Mouse (Mus musculus) midbrain, postnatal 0 days (tissue): ENCODE results near the gene BC049715. TPM values are rescaled to one million over a fixed set of nuclear protein-coding genes. Genes with fewer than 3 reads are reported as not detected.

Experiments used
- ATAC-seq: fragments of 200-750 bp; cut with Nextera tagmentation; 2 replicates; pipeline ENCODE4 v1.8.0; 2017; ENCODE audit warnings: moderate number of reproducible peaks, mild to moderate bottlenecking, moderate TSS enrichment, moderate library complexity; ENCODE audit not compliant: low FRiP score
- DNase-seq: peaks from one replicate; pipeline ENCODE4 v3.0.0-alpha.2; 2015; ENCODE audit warnings: low spot score
- H3K27ac ChIP-seq: fragments of 300-500 bp; sonication (generic); 2 replicates; pipeline ENCODE4 v1.5.1; 2014; ENCODE audit warnings: low read depth, mild to moderate bottlenecking, low read length, mixed read lengths
- H3K27me3 ChIP-seq: fragments of 300-500 bp; sonication (generic); 2 replicates; pipeline ENCODE4 v1.6.1; 2014; ENCODE audit warnings: low read length, control low read depth, mixed read lengths; ENCODE audit not compliant: insufficient read depth
- H3K36me3 ChIP-seq: fragments of 300-500 bp; sonication (generic); 2 replicates; pipeline ENCODE4 v1.6.1; 2014; ENCODE audit warnings: low read length, control low read depth, mixed read lengths; ENCODE audit not compliant: insufficient read depth
- H3K4me1 ChIP-seq: fragments of 300-500 bp; sonication (generic); 2 replicates; pipeline ENCODE4 v1.6.1; 2014; ENCODE audit warnings: mild to moderate bottlenecking, control low read depth, antibody characterized with exemption, low read length, mixed read lengths; ENCODE audit not compliant: insufficient read depth
- H3K4me2 ChIP-seq: fragments of 300-500 bp; sonication (generic); 2 replicates; pipeline ENCODE4 v1.6.1; 2014; ENCODE audit warnings: low read depth, mild to moderate bottlenecking, low read length, mixed read lengths; ENCODE audit not compliant: poor library complexity, severe bottlenecking
- H3K4me3 ChIP-seq: fragments of 300-500 bp; sonication (generic); 2 replicates; pipeline ENCODE4 v1.5.1; 2014; ENCODE audit warnings: low read depth, mild to moderate bottlenecking, low read length, moderate library complexity
- H3K9ac ChIP-seq: fragments of 300-500 bp; sonication (generic); replicated peaks from 2 replicates; pipeline ENCODE4 v1.6.1; 2014; ENCODE audit warnings: mild to moderate bottlenecking, low read length, moderate library complexity, mixed read lengths; ENCODE audit not compliant: poor library complexity, severe bottlenecking
- H3K9me3 ChIP-seq: fragments of 300-500 bp; sonication (generic); 2 replicates; pipeline ENCODE4 v1.6.1; 2016; ENCODE audit warnings: low read length, control low read depth
- CTCF ChIP-seq: IDR thresholded peaks from 2 replicates; pipeline ENCODE4 v1.5.1; 2016; ENCODE audit warnings: antibody characterized with exemption, mild to moderate bottlenecking
- WGBS: fragments of 180-500 bp; shearing (Covaris S2); extraction: QIAGEN DNeasy Blood & Tissue Kit; methylation state at CpG from one replicate; pipeline ENCODE4 v1.1.7; 2014; 5-methylcytosine and 5-hydroxymethylcytosine counted together
- polyA plus RNA-seq: library from polyadenylated mRNA; unstranded; fragments of >200 nt; fragmentation: Nextera tagmentation; extraction: Ambion mirVana; gene quantifications from 2 replicates; pipeline ENCODE4 v1.2.1, GENCODE M21; 2015
- total RNA-seq: library from RNA; depleted of rRNA; stranded (reverse); fragments of >200 nt; gene quantifications from 2 replicates; pipeline ENCODE4 v1.2.3, GENCODE M21; 2014

BC049715 gene
- total and polyA plus RNA-seq, 2 experiments from 2014 or later, result 0.33 to 2.3 TPM

GRCm38 (mm10) chr6:136831712-136832111 lies 4.3 kb downstream of the BC049715 start:
- no peak for TF ChIP-seq CTCF
- DNase-seq (no peak), ATAC-seq (no peak)
- H3K9me3 ChIP-seq, result no peaks in the 10 kb centered on the region
- peaks cover 6% of the 10 kb centered on the region; the same call in 1 of the 2 replicates for H3K27me3 ChIP-seq
- peaks cover 4% of the 10 kb centered on the region; the same call in 1 of the 2 replicates for H3K4me1 ChIP-seq
- H3K9ac ChIP-seq, result no peak overlapping the region
- H3K36me3 ChIP-seq, result no peaks in the 10 kb centered on the region
- H3K27ac ChIP-seq, result no peak overlapping the region
- 70% methylated on average over 5 of the region's 5 CpGs for WGBS
- no peak overlapping the region for H3K4me3 ChIP-seq
- no peak overlapping the region for H3K4me2 ChIP-seq

GRCm38 (mm10) chr6:136835352-136835751 lies 7.9 kb downstream of the BC049715 start, which contains the start of gene Smco3:
TSS of gene Smco3 (minus strand) at chr6:136835452.
- ATAC-seq (no peak), DNase-seq (no peak)
- Histone ChIP-seq H3K4me2 (0 out of 2 replicates have a peak within 1 kb of the TSS, but pooled peaks have one; percentile 2), H3K27me3 (peaks cover 6% of the 10 kb centered on the region; the same call in 1 of the 2 replicates), H3K9ac (no peak within 1 kb of the TSS), H3K36me3 (no peaks in the 10 kb centered on the region), H3K4me1 (no peaks in the 10 kb centered on the region), H3K27ac (no peak within 1 kb of the TSS), H3K4me3 (no peak within 1 kb of the TSS), H3K9me3 (no peaks in the 10 kb centered on the region)
- no peak for TF ChIP-seq CTCF
- WGBS, result 53% methylated on average over 4 of the region's 4 CpGs

- no peaks in the 10 kb centered on the region for H3K27me3 ChIP-seq
- DNase-seq (no peak), ATAC-seq (no peak)
- no peak overlapping the region for H3K4me3 ChIP-seq
- no peak overlapping the region for H3K4me2 ChIP-seq
- H3K9me3 ChIP-seq, result no peaks in the 10 kb centered on the region
- WGBS, result 77% methylated on average over 3 of the region's 3 CpGs
- no peak for TF ChIP-seq CTCF
- no peaks in the 10 kb centered on the region for H3K4me1 ChIP-seq
- H3K9ac ChIP-seq, result no peak overlapping the region
- H3K27ac ChIP-seq, result no peak overlapping the region
- no peaks in the 10 kb centered on the region for H3K36me3 ChIP-seq
These were observed 9.9 kb downstream of the BC049715 start for GRCm38 (mm10) chr6:136837323-136837722.

GRCm38 (mm10) chr6:136844903-136845302 lies 17.5 kb downstream of the BC049715 start:
- ATAC-seq (no peak), DNase-seq (no peak)
- no peak overlapping the region for H3K4me2 ChIP-seq
- no peak overlapping the region for H3K27ac ChIP-seq
- 57% methylated on average over 2 of the region's 2 CpGs for WGBS
- no peaks in the 10 kb centered on the region for H3K9me3 ChIP-seq
- TF ChIP-seq CTCF, result no peak
- H3K27me3 ChIP-seq, result no peaks in the 10 kb centered on the region
- no peak overlapping the region for H3K9ac ChIP-seq
- no peaks in the 10 kb centered on the region for H3K4me1 ChIP-seq
- no peak overlapping the region for H3K4me3 ChIP-seq
- H3K36me3 ChIP-seq, result no peaks in the 10 kb centered on the region

- TF ChIP-seq CTCF, result no peak
- Histone ChIP-seq H3K9me3 (no peaks in the 10 kb centered on the region), H3K27me3 (no peaks in the 10 kb centered on the region), H3K36me3 (no peaks in the 10 kb centered on the region), H3K4me3 (no peak overlapping the region), H3K9ac (no peak overlapping the region), H3K27ac (no peak overlapping the region), H3K4me1 (no peaks in the 10 kb centered on the region), H3K4me2 (no peak overlapping the region)
- ATAC-seq (no peak), DNase-seq (no peak)
- 75% methylated on average over 5 of the region's 5 CpGs for WGBS
These were observed 18.5 kb downstream of the BC049715 start for GRCm38 (mm10) chr6:136845706-136846480.

GRCm38 (mm10) chr6:136847267-136847666 lies 19.8 kb downstream of the BC049715 start:
- ATAC-seq (no peak), DNase-seq (no peak)
- Histone ChIP-seq H3K36me3 (no peaks in the 10 kb centered on the region), H3K27ac (no peak overlapping the region), H3K9ac (no peak overlapping the region), H3K4me1 (no peaks in the 10 kb centered on the region), H3K9me3 (no peaks in the 10 kb centered on the region), H3K27me3 (no peaks in the 10 kb centered on the region), H3K4me3 (no peak overlapping the region), H3K4me2 (no peak overlapping the region)
- 89% methylated on average over 3 of the region's 3 CpGs for WGBS
- TF ChIP-seq CTCF, result no peak
